Mouse (Mus musculus) erythroid progenitor cell, adult 5-6 weeks (primary cell): ENCODE results near the gene Gm3045. TPM values are rescaled to one million over a fixed set of nuclear protein-coding genes. Genes with fewer than 3 reads are reported as not detected.

ENCODE experiments used
- ATAC-seq: replicated peaks from 2 replicates; pipeline ENCODE4 v1.8.0; 2016; ENCODE audit warnings: moderate number of reproducible peaks, mild to moderate bottlenecking, moderate TSS enrichment, inconsistent platforms; ENCODE audit not compliant: poor library complexity, low FRiP score, severe bottlenecking
- total RNA-seq, 2 experiments: library from RNA; stranded (forward) in 1 of 2; stranded (reverse) in 1 of 2; fragments of 150-400 nt in 1 of 2; fragments of 186-747, 209-891 nt in 1 of 2; gene quantifications; 2 replicates each; pipeline versions ENCODE4 v1.2.3 to v1.2.4; 2015 to 2017; ENCODE audit warnings: low replicate concordance in 2 of 2

Gm3045 gene
- total RNA-seq (2015; ENCODE audit: low replicate concordance) (not detected in 2 replicates), total RNA-seq (2017; ENCODE audit: low replicate concordance) (not detected in 2 replicates)

DNA sequence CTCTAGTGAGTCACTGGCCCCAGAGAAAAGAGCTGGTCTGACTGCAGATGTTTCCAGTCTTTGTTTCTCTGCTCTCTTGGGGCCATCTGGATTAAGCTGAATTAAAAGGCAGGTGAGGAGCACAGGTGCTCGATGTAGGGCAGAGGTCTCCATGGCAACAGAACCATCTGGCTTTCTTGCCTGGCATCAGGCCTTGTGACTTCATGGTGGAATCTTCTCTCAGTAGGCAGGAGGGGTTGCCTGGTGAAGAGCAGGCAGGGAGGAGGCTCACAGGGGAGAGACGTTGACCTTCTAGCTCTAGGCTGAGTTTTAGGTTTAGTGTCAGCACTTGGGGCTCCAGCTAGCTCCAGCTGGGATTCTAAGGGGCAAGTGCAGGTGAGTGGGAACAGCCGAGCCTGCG is at the start of gene Gm3045:
Gene Gm3045, plus strand, starts transcription at position 230 of the 400 bp plus-strand sequence.
- no peak for ATAC-seq

DNA sequence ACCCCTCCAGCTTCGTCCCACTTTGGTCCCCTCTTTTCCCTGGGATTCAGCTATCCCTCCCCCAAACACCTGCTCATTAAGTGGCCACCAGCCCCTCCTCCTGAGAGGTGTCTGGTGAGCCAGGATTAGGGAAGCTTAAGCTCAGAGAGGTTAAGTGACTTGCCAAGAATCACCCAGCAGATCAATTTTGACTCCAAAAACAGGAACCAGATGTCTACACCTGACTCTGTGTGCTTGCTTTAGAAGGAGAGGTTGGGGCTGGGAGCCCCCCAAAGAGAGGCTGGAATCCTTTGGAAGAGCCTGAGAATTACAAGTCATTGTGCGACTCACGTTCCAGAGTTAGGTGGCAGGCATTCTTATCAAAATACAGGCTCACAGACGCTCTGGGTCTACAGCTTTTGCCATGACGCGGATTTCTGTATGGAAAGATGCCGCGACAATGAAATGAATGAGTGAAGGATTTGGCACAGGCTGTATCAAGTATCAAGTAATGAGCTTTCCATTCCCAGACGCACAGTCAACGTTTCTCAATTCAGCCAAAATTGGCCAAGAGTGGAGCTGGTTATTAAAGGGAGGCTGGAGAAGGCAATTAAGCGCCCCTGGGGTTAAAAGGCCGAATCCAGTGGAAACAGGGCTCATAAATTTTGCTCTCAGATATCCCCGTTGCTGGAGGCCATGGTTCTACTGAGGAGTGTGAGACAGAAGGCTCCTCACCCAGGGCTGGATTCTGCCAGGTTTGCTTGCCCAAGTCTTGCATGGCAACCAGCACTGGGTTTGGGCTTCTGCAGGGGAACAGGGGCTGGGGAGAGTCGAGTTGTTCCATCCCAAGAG is 45.3 kb upstream of the Gm3045 start:
- ATAC-seq, result no peak

DNA sequence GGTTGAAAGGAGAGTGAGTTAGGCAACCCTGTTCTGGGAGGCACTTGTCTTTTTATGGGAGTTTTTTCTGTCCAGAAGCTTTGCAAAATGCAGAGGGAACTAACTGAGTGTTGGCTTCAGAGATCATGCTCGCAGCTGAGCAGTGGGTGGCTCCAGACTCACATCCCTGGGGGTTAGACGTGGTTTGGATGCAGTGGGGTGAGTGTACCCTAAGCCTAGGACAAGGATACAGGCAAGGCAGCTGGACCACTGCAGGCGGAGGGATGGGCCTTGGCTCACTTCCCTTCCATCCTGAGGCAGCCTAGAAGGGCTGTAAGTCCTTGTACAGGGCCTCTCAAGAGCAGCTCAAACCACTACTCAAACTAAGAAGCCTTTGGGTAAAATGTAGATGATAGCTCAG is 43.0 kb upstream of the Gm3045 start:
- ATAC-seq, result no peak

DNA sequence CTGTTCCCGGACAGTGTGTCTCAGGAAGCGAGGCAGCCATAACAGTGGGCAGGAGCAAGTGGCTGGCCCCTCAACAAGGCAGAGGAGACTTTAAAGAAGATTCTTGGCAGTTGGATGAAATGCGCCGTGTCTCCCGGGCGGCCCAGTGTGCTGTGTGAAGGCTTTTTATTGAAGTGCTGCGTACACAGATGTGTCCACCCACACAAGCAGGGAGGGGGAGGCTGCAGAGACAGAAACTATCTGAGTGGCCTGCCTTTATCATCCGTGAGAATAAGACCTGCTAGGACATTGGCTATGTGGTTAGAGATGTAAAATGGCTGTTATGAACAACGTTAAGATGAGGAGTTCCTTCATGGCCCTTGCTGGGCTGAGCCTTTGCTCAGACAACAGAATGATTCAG is 40.0 kb upstream of the Gm3045 start:
- ATAC-seq, result no peak

GRCm38 (mm10) chr13:56387374-56387773 is 39.0 kb upstream of the Gm3045 start:
- no peak for ATAC-seq

- ATAC-seq, result no peak
Measured at GRCm38 (mm10) chr13:56388042-56388441, 38.4 kb upstream of the Gm3045 start.

GRCm38 (mm10) chr13:56397572-56397971 is 28.8 kb upstream of the Gm3045 start:
- ATAC-seq, result no peak

DNA sequence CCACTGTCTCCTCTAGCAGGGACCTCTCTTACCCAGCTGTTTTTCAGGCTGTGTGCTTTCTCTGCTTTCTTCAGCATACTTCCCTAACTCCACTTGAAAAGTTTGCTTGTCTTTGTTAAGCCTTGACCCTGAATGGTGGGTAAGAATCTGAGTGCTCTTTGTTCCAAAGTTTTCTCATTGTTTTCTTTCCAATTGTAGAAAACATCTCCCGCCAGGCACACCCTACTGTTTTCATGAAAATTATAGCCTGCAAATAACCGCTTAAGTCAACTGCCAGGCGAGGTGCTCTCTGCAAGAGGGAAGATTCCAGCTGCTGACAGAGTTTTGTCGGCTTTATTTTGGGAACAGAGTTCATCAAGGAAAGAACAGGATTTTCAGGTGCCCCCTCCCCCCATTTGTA is 25.2 kb upstream of the Gm3045 start:
- no peak for ATAC-seq

DNA sequence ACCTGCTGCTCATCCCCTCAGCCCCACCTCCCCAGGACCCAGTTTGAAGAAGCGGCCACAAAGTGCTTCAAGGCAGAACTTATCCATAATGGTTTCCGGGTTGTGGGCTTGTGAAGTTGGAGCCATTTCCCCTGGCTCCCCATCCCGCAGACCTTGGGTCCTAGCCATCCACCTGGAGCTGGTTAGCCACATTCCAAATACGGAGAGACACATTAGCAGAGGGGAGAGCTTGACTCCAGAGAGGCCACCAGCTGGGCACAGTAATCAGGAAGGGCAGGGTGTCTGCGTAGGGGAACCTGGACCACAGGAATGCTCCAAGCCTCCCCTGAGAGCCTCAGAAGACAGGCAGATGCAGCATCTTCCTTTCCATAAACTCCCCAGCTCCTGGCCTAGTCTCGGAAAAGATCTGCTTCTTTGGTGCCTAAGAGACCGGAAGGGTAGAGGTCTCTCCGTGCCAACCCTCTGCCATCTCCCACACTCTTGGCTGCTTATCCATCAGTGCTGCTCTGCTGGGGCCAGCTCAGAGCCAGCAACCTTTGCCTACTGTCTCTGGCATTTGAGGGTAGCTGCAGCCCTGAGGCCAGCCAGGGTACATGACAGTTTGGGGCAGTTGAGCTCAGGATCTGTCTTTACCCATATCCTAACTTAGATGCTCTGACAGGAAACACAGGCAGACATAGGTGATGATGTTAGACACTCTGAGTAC is 22.9 kb upstream of the Gm3045 start:
- ATAC-seq, result no peak

- no peak for ATAC-seq
Measured at GRCm38 (mm10) chr13:56404511-56405140, 21.8 kb upstream of the Gm3045 start.

GRCm38 (mm10) chr13:56412286-56412873 is 14.0 kb upstream of the Gm3045 start:
- ATAC-seq, result no peak

DNA sequence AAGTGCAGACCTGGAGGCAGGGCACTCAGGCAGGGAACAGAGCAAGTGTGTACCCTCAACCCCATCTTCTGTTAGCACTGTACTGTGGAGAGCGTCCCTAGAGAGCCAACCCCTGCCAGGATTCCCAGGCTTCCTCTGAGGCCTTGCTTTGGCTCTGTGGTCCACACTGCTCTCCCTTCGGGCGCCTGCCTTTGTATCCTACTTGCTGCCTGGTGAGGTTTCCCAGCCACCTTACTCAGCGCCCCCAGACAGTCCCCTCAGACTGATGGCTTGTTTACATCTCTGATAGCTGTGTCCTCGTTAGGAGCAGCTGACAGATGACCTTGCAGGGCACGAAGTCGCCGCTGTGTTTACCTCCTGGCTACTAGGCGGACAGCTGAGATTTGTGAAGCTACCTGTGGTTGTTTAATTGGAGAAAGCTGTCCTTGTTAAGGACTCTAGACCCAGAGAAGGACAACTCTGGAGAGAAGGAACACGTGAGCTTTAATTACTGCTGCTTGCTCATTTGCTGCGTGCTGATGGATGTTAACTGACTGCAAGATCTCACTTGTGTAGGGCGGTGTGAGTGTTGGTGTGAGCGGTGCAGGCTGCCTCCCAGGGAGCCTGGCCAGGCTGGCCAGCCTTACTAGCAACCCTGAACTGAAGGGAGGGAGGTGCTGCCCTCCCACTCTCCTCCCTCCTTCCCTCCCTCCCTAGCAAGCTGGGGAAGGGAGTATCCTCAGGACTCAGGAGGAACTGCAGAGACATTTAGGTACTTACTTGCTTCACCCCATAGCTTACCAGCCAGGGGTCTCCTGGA is 7.5 kb upstream of the Gm3045 start:
- ATAC-seq, result no peak

- no peak for ATAC-seq
Measured at GRCm38 (mm10) chr13:56419538-56419937, 6.9 kb upstream of the Gm3045 start.

DNA sequence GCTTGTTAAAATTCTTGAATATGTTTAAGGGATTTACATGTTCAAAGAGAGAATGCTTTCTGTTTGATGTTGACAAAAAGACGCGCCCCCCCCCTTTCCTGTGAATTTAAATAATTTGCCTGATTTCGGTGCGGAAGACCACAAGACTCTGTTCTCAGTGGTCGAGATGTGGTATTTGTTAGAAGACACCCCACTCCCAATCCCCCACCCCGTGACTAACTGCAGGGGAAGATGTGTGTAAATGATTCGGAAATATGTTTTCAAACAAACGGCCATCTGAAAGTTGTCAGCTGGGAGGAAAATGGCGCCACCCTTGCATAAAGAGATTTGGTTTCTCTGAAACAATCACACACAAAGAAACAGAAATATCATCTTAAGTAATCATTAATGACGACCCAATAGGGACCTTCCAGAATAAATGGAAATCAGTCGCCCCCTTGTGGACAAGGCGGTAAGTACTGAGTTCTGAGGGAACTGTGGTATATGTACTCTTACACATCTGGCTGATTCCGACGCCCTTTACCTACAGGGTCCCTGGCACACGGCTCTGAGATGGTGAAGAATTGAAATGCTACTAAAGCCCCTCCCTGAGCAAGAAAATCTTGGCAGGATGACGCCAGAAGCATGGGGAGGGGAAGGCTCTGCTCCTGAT is 4.2 kb upstream of the Gm3045 start:
- ATAC-seq, result no peak

DNA sequence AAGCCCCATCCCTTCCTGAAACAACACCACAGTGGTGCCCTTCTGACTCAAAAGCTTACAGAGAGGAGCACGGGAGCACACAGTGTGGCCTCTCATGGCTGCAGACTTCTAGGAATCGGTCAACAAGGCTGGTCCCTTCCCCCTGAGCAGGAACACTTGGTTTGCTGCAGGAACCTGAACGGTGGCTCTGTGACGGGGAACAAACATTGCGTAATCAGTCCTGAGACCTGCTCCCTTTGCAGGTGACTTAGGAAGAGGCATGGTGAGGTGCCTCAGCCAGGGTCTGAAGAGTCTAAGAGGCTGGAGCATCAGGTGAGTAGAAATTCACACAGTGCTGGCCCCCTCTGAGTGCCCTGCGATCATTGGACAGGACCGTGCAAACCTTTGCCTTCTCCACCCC is 463 bp upstream of the Gm3045 start:
- ATAC-seq, result no peak

- ATAC-seq, result no peak; the same call in 1 of the 2 replicates
Measured at GRCm38 (mm10) chr13:56428724-56429500, 2.5 kb downstream of the Gm3045 start.

- no peak for ATAC-seq
Measured at GRCm38 (mm10) chr13:56432496-56432895, 6.1 kb downstream of the Gm3045 start.

- ATAC-seq, result no peak
Measured at GRCm38 (mm10) chr13:56433466-56433865, 7.1 kb downstream of the Gm3045 start.
